Mouse (Mus musculus) limb, embryonic 12.5 days (tissue): ENCODE results near the gene Fam180a. TPM values are rescaled to one million over a fixed set of nuclear protein-coding genes. Genes with fewer than 3 reads are reported as not detected.
"Not testable (repeated sequence)": the region's sequence is repeated elsewhere in the genome, so short reads cannot be mapped to it uniquely, and the experiment has no call there.

Experiments used
- ATAC-seq: fragments of 200-750 bp; cut with Nextera tagmentation; 2 replicates; pipeline ENCODE4 v1.8.0; 2017; ENCODE audit warnings: low read depth, moderate TSS enrichment; ENCODE audit not compliant: insufficient number of reproducible peaks, insufficient read depth, low FRiP score, low TSS enrichment
- H3K27ac ChIP-seq: fragments of 300-500 bp; sonication (generic); 2 replicates; pipeline ENCODE4 v1.5.1; 2016; ENCODE audit warnings: mild to moderate bottlenecking, moderate library complexity
- H3K27me3 ChIP-seq: fragments of 300-500 bp; sonication (generic); 2 replicates; pipeline ENCODE4 v1.6.1; 2016; ENCODE audit warnings: mild to moderate bottlenecking, moderate library complexity
- H3K36me3 ChIP-seq: fragments of 300-500 bp; sonication (generic); 2 replicates; pipeline ENCODE4 v1.6.1; 2016; ENCODE audit warnings: mild to moderate bottlenecking, moderate library complexity
- H3K4me1 ChIP-seq: fragments of 300-500 bp; sonication (generic); replicated peaks from 2 replicates; pipeline ENCODE4 v1.6.1; 2016
- H3K4me2 ChIP-seq: fragments of 300-500 bp; sonication (generic); 2 replicates; pipeline ENCODE4 v1.6.1; 2016; ENCODE audit warnings: mild to moderate bottlenecking, moderate library complexity
- H3K4me3 ChIP-seq: fragments of 300-500 bp; sonication (generic); replicated peaks from 2 replicates; pipeline ENCODE4 v1.5.1; 2016; ENCODE audit warnings: mild to moderate bottlenecking
- H3K9ac ChIP-seq: fragments of 300-500 bp; sonication (generic); replicated peaks from 2 replicates; pipeline ENCODE4 v1.6.1; 2016; ENCODE audit warnings: mild to moderate bottlenecking, moderate library complexity
- H3K9me3 ChIP-seq: fragments of 300-500 bp; sonication (generic); 2 replicates; pipeline ENCODE4 v1.6.1; 2016; ENCODE audit warnings: mild to moderate bottlenecking, moderate library complexity
- WGBS: fragments of 180-500 bp; shearing (Covaris S2); methylation state at CpG from one replicate; pipeline ENCODE4 v1.1.7; 2016; 5-methylcytosine and 5-hydroxymethylcytosine counted together
- polyA plus RNA-seq: library from polyadenylated mRNA; unstranded; fragments of >200 nt; fragmentation: Nextera tagmentation; extraction: Ambion mirVana; gene quantifications from 2 replicates; pipeline ENCODE4 v1.2.1, GENCODE M21; 2016

Fam180a gene
- polyA plus RNA-seq, result not detected in 2 replicates

- no peak within 1 kb of the TSS for H3K4me3 ChIP-seq
- H3K4me1 ChIP-seq, result peaks cover 20% of the 10 kb centered on the region
- no peak for ATAC-seq
- H3K27ac ChIP-seq, result no peak within 1 kb of the TSS
- no peaks in the 10 kb centered on the region for H3K27me3 ChIP-seq
- WGBS, result 82% methylated on average over 9 of the region's 9 CpGs
- no peaks in the 10 kb centered on the region for H3K9me3 ChIP-seq
- H3K4me2 ChIP-seq, result no peak within 1 kb of the TSS
- H3K36me3 ChIP-seq, result no peaks in the 10 kb centered on the region
- no peak within 1 kb of the TSS for H3K9ac ChIP-seq
These were observed at the start of gene Fam180a for GRCm38 (mm10) chr6:35326111-35326515. Gene Fam180a (minus strand): TSS chr6:35326141.

GRCm38 (mm10) chr6:35374052-35374451 lies 48.1 kb upstream of the Fam180a start:
- WGBS, result 87% methylated on average over 10 of the region's 10 CpGs
- H3K4me1 ChIP-seq, result 0 out of 2 replicates have a peak, but pooled peaks cover 3% of the 10 kb centered on the region
- no peak for ATAC-seq
- H3K27ac ChIP-seq, result no peak overlapping the region
- no peak overlapping the region for H3K4me2 ChIP-seq
- H3K36me3 ChIP-seq, result no peaks in the 10 kb centered on the region
- H3K27me3 ChIP-seq, result no peaks in the 10 kb centered on the region
- no peaks in the 10 kb centered on the region for H3K9me3 ChIP-seq
- no peak overlapping the region for H3K4me3 ChIP-seq
- H3K9ac ChIP-seq, result no peak overlapping the region

GRCm38 (mm10) chr6:35370356-35370755 lies 44.4 kb upstream of the Fam180a start:
- Histone ChIP-seq H3K9ac (no peak overlapping the region), H3K9me3 (no peaks in the 10 kb centered on the region), H3K4me3 (no peak overlapping the region), H3K4me1 (no peaks in the 10 kb centered on the region), H3K27ac (no peak overlapping the region), H3K36me3 (no peaks in the 10 kb centered on the region), H3K4me2 (no peak overlapping the region), H3K27me3 (no peaks in the 10 kb centered on the region)
- ATAC-seq, result no peak
- 91% methylated on average over 7 of the region's 7 CpGs for WGBS

- not testable (repeated sequence) for H3K9me3 ChIP-seq, H3K9ac ChIP-seq, H3K4me2 ChIP-seq, H3K27me3 ChIP-seq, ATAC-seq, H3K36me3 ChIP-seq, H3K4me3 ChIP-seq, H3K4me1 ChIP-seq, H3K27ac ChIP-seq
- WGBS, result 85% methylated on average over 18 of the region's 18 CpGs
These were observed 43.8 kb upstream of the Fam180a start for GRCm38 (mm10) chr6:35369578-35370282.

GRCm38 (mm10) chr6:35362596-35362995 lies 36.7 kb upstream of the Fam180a start:
- WGBS, result 57% methylated on average over 9 of the region's 9 CpGs

GRCm38 (mm10) chr6:35355320-35355719 lies 29.4 kb upstream of the Fam180a start:
- H3K27ac ChIP-seq, result peak overlapping the region; percentile 93
- no peak for ATAC-seq
- H3K36me3 ChIP-seq, result no peaks in the 10 kb centered on the region
- no peaks in the 10 kb centered on the region for H3K9me3 ChIP-seq
- no peaks in the 10 kb centered on the region for H3K27me3 ChIP-seq
- no peak overlapping the region for H3K9ac ChIP-seq
- H3K4me2 ChIP-seq, result no peak overlapping the region
- WGBS, result 83% methylated on average over 3 of the region's 3 CpGs
- peaks cover 38% of the 10 kb centered on the region for H3K4me1 ChIP-seq
- H3K4me3 ChIP-seq, result no peak overlapping the region

More at GRCm38 (mm10) chr6:35362596-35362995, 36.7 kb upstream of the Fam180a start:
- Histone ChIP-seq H3K9ac (no peak overlapping the region), H3K36me3 (no peaks in the 10 kb centered on the region), H3K27me3 (no peaks in the 10 kb centered on the region), H3K4me3 (no peak overlapping the region), H3K9me3 (no peaks in the 10 kb centered on the region), H3K4me1 (0 out of 2 replicates have a peak, but pooled peaks cover 4% of the 10 kb centered on the region), H3K27ac (peak overlapping the region; percentile 78), H3K4me2 (0 out of 2 replicates have a peak overlapping the region, but pooled peaks have one; percentile 2)
- ATAC-seq, result no peak

GRCm38 (mm10) chr6:35354622-35354998 lies 28.7 kb upstream of the Fam180a start:
- Histone ChIP-seq H3K9ac (0 out of 2 replicates have a peak overlapping the region, but pooled peaks have one; percentile 37), H3K36me3 (no peaks in the 10 kb centered on the region), H3K27me3 (no peaks in the 10 kb centered on the region), H3K4me3 (peak overlapping the region; percentile 22), H3K9me3 (no peaks in the 10 kb centered on the region), H3K27ac (peak overlapping the region; percentile 93), H3K4me1 (peaks cover 46% of the 10 kb centered on the region), H3K4me2 (peak overlapping the region; percentile 58)
- peak; percentile 88 for ATAC-seq
- 7% methylated on average over 6 of the region's 6 CpGs for WGBS

- H3K27me3 ChIP-seq, result no peaks in the 10 kb centered on the region
- H3K4me3 ChIP-seq, result peak overlapping the region; percentile 22
- H3K36me3 ChIP-seq, result no peaks in the 10 kb centered on the region
- H3K9me3 ChIP-seq, result no peaks in the 10 kb centered on the region
- peaks cover 46% of the 10 kb centered on the region for H3K4me1 ChIP-seq
- peak overlapping the region; percentile 93 for H3K27ac ChIP-seq
- 7% methylated on average over 17 of the region's 18 CpGs for WGBS
- ATAC-seq, result no peak; the same call in 1 of the 2 replicates
- 0 out of 2 replicates have a peak overlapping the region, but pooled peaks have one; percentile 37 for H3K9ac ChIP-seq
- peak overlapping the region; percentile 58 for H3K4me2 ChIP-seq
These were observed 28.1 kb upstream of the Fam180a start for GRCm38 (mm10) chr6:35353846-35354621.

GRCm38 (mm10) chr6:35353416-35353815 lies 27.5 kb upstream of the Fam180a start:
- ATAC-seq, result no peak
- H3K9ac ChIP-seq, result no peak overlapping the region

GRCm38 (mm10) chr6:35352867-35353266 lies 26.9 kb upstream of the Fam180a start:
- 81% methylated on average over 8 of the region's 8 CpGs for WGBS
- H3K4me3 ChIP-seq, result no peak overlapping the region
- no peak overlapping the region for H3K9ac ChIP-seq
- no peak for ATAC-seq
- H3K4me1 ChIP-seq, result peaks cover 46% of the 10 kb centered on the region
- no peaks in the 10 kb centered on the region for H3K36me3 ChIP-seq
- no peaks in the 10 kb centered on the region for H3K9me3 ChIP-seq
- H3K27ac ChIP-seq, result 0 out of 2 replicates have a peak overlapping the region, but pooled peaks have one; percentile 93
- no peak overlapping the region for H3K4me2 ChIP-seq
- no peaks in the 10 kb centered on the region for H3K27me3 ChIP-seq

More at GRCm38 (mm10) chr6:35353416-35353815, 27.5 kb upstream of the Fam180a start:
- WGBS, result 45% methylated on average over 5 of the region's 5 CpGs
- H3K4me1 ChIP-seq, result peaks cover 46% of the 10 kb centered on the region
- H3K9me3 ChIP-seq, result no peaks in the 10 kb centered on the region
- no peaks in the 10 kb centered on the region for H3K27me3 ChIP-seq
- no peaks in the 10 kb centered on the region for H3K36me3 ChIP-seq
- peak overlapping the region; percentile 93 for H3K27ac ChIP-seq
- no peak overlapping the region for H3K4me3 ChIP-seq
- peak overlapping the region; percentile 58 for H3K4me2 ChIP-seq

- Histone ChIP-seq H3K27ac (no peak overlapping the region), H3K9me3 (no peaks in the 10 kb centered on the region), H3K27me3 (no peaks in the 10 kb centered on the region), H3K36me3 (no peaks in the 10 kb centered on the region), H3K4me1 (peaks cover 46% of the 10 kb centered on the region), H3K9ac (no peak overlapping the region), H3K4me3 (no peak overlapping the region), H3K4me2 (no peak overlapping the region)
- no peak for ATAC-seq
- WGBS, result 97% methylated on average over 3 of the region's 3 CpGs
These were observed 25.9 kb upstream of the Fam180a start for GRCm38 (mm10) chr6:35351826-35352225.
